Comparison of ENCODE assay signal across 8 mouse cellular contexts in genomic region chr8:115705591-115706110, GRCm38 (mm10). TPM values are rescaled to one million over a fixed set of nuclear protein-coding genes. Genes with fewer than 3 reads are reported as not detected.
DNase-seq lines count a peak whose midpoint lies in the region; TF ChIP-seq lines count a peak whose summit lies in the region.

No protein-coding gene starts in this region.

- no peak overlapping the region for H3K27ac ChIP-seq in embryonic fibroblast, embryonic 13.5 days (ENCODE audit: insufficient read depth, low read length)
- H3K27ac ChIP-seq in left cerebral cortex, adult 2 months = peak overlapping the region; percentile 48
- peak overlapping the region; percentile 98 for H3K27ac ChIP-seq in macrophage

- intact Hi-C loops in heart, postnatal 10 days (cut with DNase I) = loop anchor here (2.0 to 10.0 kb wide), 4 partner anchors 171 to 773 kb away; no protein-coding TSS in a partner anchor
- intact Hi-C loops in left cerebral cortex, adult 2 months (cut with DNase I) = loop anchor here (2.0 to 10.0 kb wide), 8 partner anchors 303 to 1253 kb away; no protein-coding TSS in a partner anchor

- 2% methylated on average over 32 of the region's 36 CpGs for WGBS in macrophage (ENCODE audit: missing documents)

- H3K79me2 ChIP-seq in macrophage (ENCODE audit: inconsistent target) = peaks cover 62% of the 10 kb centered on the region

- H3K4me1 ChIP-seq in embryonic fibroblast, embryonic 13.5 days (ENCODE audit: control insufficient read depth, insufficient read depth, low read length) = no peaks in the 10 kb centered on the region

- peak; percentile 15 to 16 for DNase-seq in CD8-positive naive resting alpha-beta T cell, adult 2 months (ENCODE audit: low read depth in 2 of 2, low spot score in 2 of 2)
- peak; percentile 80 for DNase-seq in adrenal gland, postnatal 14 days
- peak; percentile 54 to 57 for DNase-seq in heart, postnatal 10 days
- peak; percentile 26 to 39 for DNase-seq in left cerebral cortex, adult 2 months (ENCODE audit: extremely low spot score in 1 of 2, low spot score in 2 of 2)
- peak; percentile 48 for DNase-seq in right cerebral cortex, adult 18-20 months
- peak; percentile 44 to 48 for DNase-seq in urinary bladder, postnatal 36 days (ENCODE audit: low spot score in 2 of 2)

- peak; percentile 24; the same call in 1 of the 2 replicates for TF ChIP-seq POLR2A in embryonic fibroblast, embryonic 13.5 days (IDR thresholded peaks at IDR 0.05; ENCODE audit: low read depth, low read length)

- 0 out of 2 replicates have a peak, but pooled peaks have one; percentile 5 for TF ChIP-seq CTCF in embryonic fibroblast, embryonic 13.5 days (IDR thresholded peaks at IDR 0.05; ENCODE audit: borderline replicate concordance, insufficient read depth, low read length)
- peak; percentile 18; the same call in 1 of the 2 replicates for TF ChIP-seq CTCF in left cerebral cortex, adult 2 months (IDR thresholded peaks at IDR 0.05)

- peak overlapping the region; percentile 61 for H3K4me3 ChIP-seq in embryonic fibroblast, embryonic 13.5 days (ENCODE audit: insufficient read depth, low read length)
- H3K4me3 ChIP-seq in left cerebral cortex, adult 2 months = peak overlapping the region; percentile 54
- peak overlapping the region; percentile 85 for H3K4me3 ChIP-seq in macrophage (ENCODE audit: inconsistent target)

- H3K36me3 ChIP-seq in macrophage (ENCODE audit: inconsistent target) = 0 out of 2 replicates have a peak, but pooled peaks cover 3% of the 10 kb centered on the region

RNA-seq across cellular contexts. Expression of gene Maf, which starts 1.9 kb away (rescaled TPM):
- 20.5 and 27.0 TPM in 2 replicates for total RNA-seq in adrenal gland, postnatal 14 days (2021)
- 9.8 and 22.0 TPM in 2 replicates for polyA plus RNA-seq in embryonic fibroblast, embryonic 13.5 days (2011; ENCODE audit: insufficient read length, low read depth, missing spikeins)
- 1 to 10 TPM; 7.4 to 7.7 TPM for total RNA-seq in heart, postnatal 10 days (2021)
- 10 to 100 TPM; 26.7 to 27.9 TPM for total RNA-seq in left cerebral cortex, adult 2 months (2021)
- 100 to 1,000 TPM in 18 of 26 experiments, 10 to 100 TPM in 8; 44.1 to 385 (median 147) TPM for total RNA-seq in macrophage (2018; cell fraction: chromatin; rRNA removed)
- 100 to 1,000 TPM; 129 to 470 (median 308) TPM for total RNA-seq in macrophage (2018; cell fraction: cytosol; rRNA removed)
- total RNA-seq in macrophage (2018; cell fraction: nucleus; rRNA removed) = 100 to 1,000 TPM; 125 to 747 (median 306) TPM
- polyA plus RNA-seq in macrophage (2018) = 256 to 336 TPM (median 283 TPM) in 3 replicates

Comparison
In these comparisons a context has a peak if more than half of its experiments do, and no peak if none do; other contexts are left out.
1. DNase-seq: peak in every context shown above with its lines; median percentile 80 in adrenal gland, postnatal 14 days; 56 in heart, postnatal 10 days; 48 in right cerebral cortex, adult 18-20 months; 46 in urinary bladder, postnatal 36 days; 32 in left cerebral cortex, adult 2 months; 16 in CD8-positive naive resting alpha-beta T cell, adult 2 months.